Mouse (Mus musculus): ENCODE data around the gene B3galt4.
"Not testable (repeated sequence)": the region's sequence is repeated elsewhere in the genome, so short reads cannot be mapped to it uniquely, and the experiment has no call there.

Gene B3galt4

GRCm38 (mm10) chr17:33951021-33951946 lies at the start of gene B3galt4:
TSS of gene B3galt4 (minus strand) at chr17:33951488.
- peak; percentile 88 for DNase-seq (ENCODE audit: low read depth, low spot score)

- DNase-seq (ENCODE audit: low read depth, low spot score) = not testable (repeated sequence)
These were observed 49.5 kb upstream of the B3galt4 start for GRCm38 (mm10) chr17:34000796-34001195.

- DNase-seq (ENCODE audit: low read depth, low spot score) = peak; percentile 55
These were observed 48.9 kb upstream of the B3galt4 start, which contains the start of gene H2-K1 for GRCm38 (mm10) chr17:34000150-34000537. TSS of gene H2-K1 (minus strand) at chr17:34000347.

DNA sequence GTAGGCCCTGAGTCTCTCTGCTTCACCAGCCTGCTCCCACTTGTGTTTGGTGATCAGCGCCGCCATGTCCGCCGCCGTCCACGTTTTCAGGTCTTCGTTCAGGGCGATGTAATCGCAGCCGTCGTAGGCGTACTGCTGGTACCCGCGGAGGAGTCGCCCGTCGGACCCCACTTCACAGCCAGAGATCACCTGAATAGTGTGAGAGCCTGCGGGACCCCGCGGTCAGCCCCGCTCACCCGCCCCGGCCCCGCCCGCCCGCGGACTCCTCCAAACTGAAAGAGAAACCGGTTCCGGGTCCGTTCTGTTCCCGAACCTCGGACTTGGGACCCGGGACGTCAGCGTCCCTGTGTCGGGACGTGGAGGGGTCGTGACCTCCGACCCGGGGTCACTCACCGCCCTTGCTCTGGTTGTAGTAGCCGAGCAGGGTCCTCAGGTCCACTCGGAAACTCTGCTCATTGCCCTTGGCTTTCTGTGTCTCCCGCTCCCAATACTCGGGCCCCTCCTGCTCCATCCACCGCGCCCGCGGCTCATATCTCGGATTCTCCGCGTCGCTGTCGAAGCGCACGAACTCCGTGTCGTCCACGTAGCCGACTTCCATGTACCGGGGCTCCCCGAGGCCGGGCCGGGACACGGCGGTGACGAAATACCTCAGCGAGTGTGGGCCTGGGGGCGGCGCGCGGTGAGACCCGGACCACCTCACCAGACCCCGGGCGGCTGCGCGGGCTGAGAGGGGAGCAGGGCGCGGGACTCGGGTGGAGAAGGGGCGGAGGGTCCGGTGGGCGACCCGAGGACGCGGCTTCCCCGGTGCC lies 48.3 kb upstream of the B3galt4 start:
- DNase-seq (ENCODE audit: low read depth, low spot score) = no peak

DNA sequence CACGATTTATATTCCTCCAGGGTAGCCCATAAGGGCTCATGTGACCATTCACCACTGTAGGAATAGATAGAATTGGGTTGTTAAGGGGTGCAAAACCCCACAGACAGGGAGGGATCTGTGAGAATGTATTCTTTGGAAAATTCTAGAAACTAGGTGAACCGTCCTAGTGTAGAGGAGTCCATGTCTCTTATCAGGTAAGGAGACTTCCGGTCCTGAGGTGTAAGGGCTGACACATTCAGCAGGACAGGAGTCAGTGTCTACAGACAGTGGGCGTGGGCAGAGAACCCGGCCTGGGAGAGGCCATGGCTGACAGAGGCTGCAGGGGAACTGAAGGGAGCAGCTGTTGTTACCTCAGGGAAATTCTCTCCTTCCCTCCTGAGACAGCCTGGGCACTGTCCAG lies 47.4 kb upstream of the B3galt4 start:
- DNase-seq (ENCODE audit: low read depth, low spot score) = not testable (repeated sequence)

DNA sequence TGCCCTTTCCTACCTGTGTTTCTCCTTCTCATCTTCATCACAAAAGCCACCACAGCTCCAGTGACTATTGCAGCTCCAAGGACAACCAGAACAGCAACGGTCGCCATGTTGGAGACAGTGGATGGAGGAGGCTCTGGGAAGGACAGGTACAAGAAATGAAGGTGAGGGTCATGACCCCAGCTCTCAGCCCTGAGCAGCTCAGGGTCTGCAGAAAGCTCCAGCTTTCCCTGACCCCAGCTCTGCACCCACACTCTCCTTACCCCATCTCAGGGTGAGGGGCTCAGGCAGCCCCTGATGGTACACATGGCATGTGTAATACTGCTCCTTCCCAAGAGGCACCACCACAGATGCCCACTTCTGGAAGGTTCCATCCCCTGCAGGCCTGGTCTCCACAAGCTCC lies 45.7 kb upstream of the B3galt4 start:
- DNase-seq (ENCODE audit: low read depth, low spot score) = not testable (repeated sequence)

GRCm38 (mm10) chr17:33995651-33996050 lies 44.4 kb upstream of the B3galt4 start:
- DNase-seq (ENCODE audit: low read depth, low spot score) = no peak

DNA sequence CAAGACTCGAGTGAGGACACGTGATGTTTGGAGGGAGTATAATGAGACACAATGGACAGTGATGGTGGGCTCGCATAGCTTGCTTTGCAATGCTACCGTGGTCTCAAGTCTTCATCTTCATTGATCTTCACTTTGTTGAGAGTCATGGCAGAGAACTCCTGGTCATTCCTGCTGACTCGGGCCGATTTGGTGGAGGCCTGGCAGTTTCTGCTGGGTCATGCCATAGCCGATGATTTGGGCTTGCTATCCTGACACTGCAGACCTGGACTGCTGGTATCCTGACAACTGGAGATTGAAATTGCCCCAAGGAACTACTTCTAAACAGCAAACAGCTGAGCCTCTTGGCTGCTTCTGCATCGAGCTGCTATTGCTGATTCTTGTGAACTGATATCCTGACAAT lies 43.7 kb upstream of the B3galt4 start:
- DNase-seq (ENCODE audit: low read depth, low spot score) = no peak

GRCm38 (mm10) chr17:33991788-33992664 lies 40.7 kb upstream of the B3galt4 start:
- DNase-seq (ENCODE audit: low read depth, low spot score) = peak; percentile 56

GRCm38 (mm10) chr17:33982136-33982535 lies 30.8 kb upstream of the B3galt4 start:
- DNase-seq (ENCODE audit: low read depth, low spot score) = not testable (repeated sequence)

DNA sequence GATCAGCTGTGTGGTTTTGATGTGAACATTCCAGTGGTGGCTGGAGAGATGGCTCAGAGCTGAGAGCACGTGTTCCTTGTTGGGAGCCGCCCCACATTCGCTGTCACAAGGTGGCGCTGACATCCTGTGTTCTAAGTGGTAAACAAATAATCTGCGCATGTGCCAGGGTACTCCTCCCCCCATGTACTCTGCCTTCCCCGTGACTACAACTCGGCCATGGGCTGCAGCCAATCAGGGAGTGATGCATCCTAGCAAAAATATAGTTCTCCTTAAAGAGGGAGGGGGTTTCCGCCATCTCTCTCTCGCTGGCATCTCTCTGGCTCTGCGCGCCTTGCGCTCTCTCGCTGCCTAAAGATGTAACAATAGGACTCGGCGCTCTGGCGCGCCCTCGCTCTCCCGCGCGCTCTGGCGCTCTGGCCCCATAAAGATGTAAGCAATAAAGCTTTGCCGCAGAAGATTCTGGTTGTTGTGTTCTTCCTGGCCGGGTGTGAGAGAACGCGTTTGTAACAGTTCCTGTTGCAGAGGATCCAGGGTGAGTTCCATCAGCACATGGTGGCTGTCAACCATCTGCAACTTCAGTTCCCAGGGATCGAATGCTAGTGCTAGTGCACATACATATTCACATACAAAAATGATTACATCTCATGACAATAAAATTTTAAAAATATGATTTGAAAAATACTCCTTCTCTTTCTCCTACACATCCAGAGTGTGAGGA lies 30.1 kb upstream of the B3galt4 start:
- DNase-seq (ENCODE audit: low read depth, low spot score) = not testable (repeated sequence)

GRCm38 (mm10) chr17:33980181-33981035 lies 29.1 kb upstream of the B3galt4 start:
- no peak for DNase-seq (ENCODE audit: low read depth, low spot score)

DNA sequence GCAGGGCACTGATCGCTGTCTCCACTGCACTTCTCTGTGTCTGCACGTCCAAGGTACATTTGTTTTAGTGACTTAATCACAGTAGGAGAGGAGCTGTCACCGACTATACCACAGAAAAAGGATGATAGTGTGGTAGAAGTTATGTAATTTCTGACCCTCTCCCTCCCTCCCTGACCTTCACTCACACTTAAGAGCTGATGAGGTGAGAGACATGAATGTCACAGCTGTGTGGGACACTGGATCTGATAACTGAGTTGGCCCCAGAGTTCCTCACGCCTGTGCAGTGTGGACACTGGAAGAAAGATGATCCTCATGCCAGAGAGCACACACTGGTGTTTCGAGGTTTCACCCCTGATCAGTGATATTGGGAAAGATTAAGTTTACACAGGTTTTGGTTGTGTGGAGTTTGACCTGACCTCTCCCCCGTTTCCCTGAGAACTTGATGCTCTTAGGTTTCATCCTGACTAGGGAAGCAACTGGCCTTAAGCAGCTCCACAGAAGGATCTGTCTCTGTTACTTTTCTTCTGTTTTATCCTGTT lies 28.3 kb upstream of the B3galt4 start:
- no peak for DNase-seq (ENCODE audit: low read depth, low spot score)

GRCm38 (mm10) chr17:33978631-33979031 lies 27.3 kb upstream of the B3galt4 start:
- DNase-seq (ENCODE audit: low read depth, low spot score) = no peak

DNA sequence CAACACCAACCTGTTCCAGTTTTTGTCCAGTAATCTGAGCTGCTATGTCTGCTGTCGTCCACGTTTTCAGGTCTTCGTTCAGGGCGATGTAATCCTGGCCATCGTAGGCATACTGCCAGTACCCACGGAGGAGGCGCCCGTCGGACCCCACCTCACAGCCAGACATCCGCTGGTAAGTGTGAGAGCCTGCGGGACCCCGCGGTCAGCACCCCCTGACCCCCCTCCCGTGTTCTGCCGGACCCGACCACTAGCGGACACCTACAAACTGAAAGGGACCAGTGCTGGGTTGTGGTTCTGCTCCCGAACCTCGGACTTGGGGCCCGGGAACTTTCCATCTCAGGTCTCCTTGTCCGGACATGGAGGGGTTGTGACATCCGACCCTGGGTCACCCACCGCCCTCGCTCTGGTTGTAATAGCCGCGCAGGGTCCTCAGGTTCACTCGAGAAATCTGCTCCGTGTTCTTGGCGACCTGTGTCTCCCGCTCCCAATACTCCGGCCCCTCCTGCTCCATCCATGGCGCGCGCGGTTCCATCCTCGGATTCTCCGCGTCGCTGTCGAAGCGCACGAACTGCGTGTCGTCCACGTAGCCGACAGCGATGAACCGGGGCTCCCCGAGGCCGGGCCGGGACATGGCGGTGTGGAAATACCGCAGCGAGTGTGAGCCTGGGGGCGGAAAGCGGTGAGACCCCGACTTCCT lies 26.7 kb upstream of the B3galt4 start:
- no peak for DNase-seq (ENCODE audit: low read depth, low spot score)

DNA sequence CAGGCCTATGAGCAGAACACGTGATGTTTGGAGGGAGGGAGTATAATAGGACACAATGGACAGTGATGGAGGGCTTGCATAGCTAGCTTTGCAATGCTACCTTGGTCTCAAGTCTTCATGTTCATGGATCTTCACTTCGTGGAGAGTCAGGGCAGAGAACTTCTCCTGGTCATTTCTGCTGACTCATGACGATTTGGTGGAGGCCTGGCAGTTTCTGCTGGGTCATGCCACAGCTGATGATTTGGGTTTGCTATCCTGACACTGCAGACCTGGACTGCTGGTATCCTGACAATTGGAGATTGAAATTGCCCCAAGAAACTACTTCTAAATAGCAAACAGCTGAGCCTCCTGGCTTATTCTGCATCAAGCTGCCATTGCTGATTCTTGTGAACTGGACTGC lies 22.3 kb upstream of the B3galt4 start:
- no peak for DNase-seq (ENCODE audit: low read depth, low spot score)

GRCm38 (mm10) chr17:33972691-33973090 lies 21.4 kb upstream of the B3galt4 start:
- DNase-seq (ENCODE audit: low read depth, low spot score) = no peak

- no peak for DNase-seq (ENCODE audit: low read depth, low spot score)
These were observed 18.1 kb upstream of the B3galt4 start for GRCm38 (mm10) chr17:33969394-33969793.

GRCm38 (mm10) chr17:33968927-33969326 lies 17.6 kb upstream of the B3galt4 start:
- DNase-seq (ENCODE audit: low read depth, low spot score) = no peak
